Mouse (Mus musculus) small intestine, adult 2 months (tissue): ENCODE results near the gene Fcrl5.

Experiments
- CTCF ChIP-seq: fragments of 200-500 bp; IDR thresholded peaks from 2 replicates; pipeline ENCODE4 v1.5.1; 2012; ENCODE audit warnings: low read depth, mild to moderate bottlenecking, control low read depth, inconsistent platforms, low read length, moderate library complexity, mixed read lengths; ENCODE audit not compliant: insufficient replicate concordance, insufficient read length; ENCODE audit errors: extremely low read depth
- POLR2A ChIP-seq: fragments of 200-500 bp; IDR thresholded peaks from 2 replicates; pipeline ENCODE4 v1.6.1; 2012; ENCODE audit warnings: low read depth, mild to moderate bottlenecking, control low read depth, inconsistent platforms, low read length, moderate library complexity

DNA sequence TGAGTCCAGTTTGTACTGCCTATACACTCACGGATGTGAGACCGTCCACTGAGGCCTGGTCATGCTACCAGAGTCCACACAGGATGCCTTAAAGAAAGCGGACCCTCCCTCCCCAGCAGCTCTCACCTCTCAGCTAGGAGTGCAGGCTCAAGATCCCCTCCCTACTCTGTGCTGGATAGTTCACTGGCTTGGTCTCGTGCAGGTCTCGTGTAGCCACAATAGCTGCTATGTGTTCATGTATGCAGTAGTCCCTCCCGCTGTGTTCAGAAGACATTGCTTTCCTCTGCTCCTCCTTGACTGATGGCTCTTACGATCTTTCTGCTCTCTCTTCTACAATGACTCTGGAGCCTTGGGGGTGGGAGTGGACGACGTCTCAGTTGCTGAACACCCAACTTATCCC lies 62.7 kb downstream of the Fcrl5 start:
- TF ChIP-seq POLR2A (no peak), CTCF (no peak)
